Mouse (Mus musculus) liver, embryonic 16.5 days (tissue): ENCODE measurements at regions not wholly inside any gene's neighbourhood (a gene's known extent, or its start where the extent isn't known, plus 50 kb on each side); places are given as distances from the start of the nearest gene placed in this dataset.

Experiments used
- ATAC-seq: fragments of 200-750 bp; cut with Nextera tagmentation; 2 replicates; pipeline ENCODE4 v1.8.0; 2017; ENCODE audit warnings: low read depth, mild to moderate bottlenecking, moderate number of reproducible peaks, moderate library complexity
- H3K27ac ChIP-seq: fragments of 300-500 bp; sonication (generic); 2 replicates; pipeline ENCODE4 v1.5.1; 2014; ENCODE audit warnings: mild to moderate bottlenecking, low read length
- H3K27me3 ChIP-seq: fragments of 300-500 bp; sonication (generic); 2 replicates; pipeline ENCODE4 v1.6.1; 2014; ENCODE audit warnings: low read depth, low read length, mixed read lengths; ENCODE audit not compliant: control insufficient read depth, insufficient read depth
- H3K36me3 ChIP-seq: fragments of 300-500 bp; sonication (generic); 2 replicates; pipeline ENCODE4 v1.6.1; 2014; ENCODE audit warnings: mild to moderate bottlenecking; ENCODE audit not compliant: control insufficient read depth, insufficient read depth
- H3K4me1 ChIP-seq: fragments of 300-500 bp; sonication (generic); 2 replicates; pipeline ENCODE4 v1.6.1; 2014; ENCODE audit warnings: low read depth, low read length, mixed read lengths; ENCODE audit not compliant: control insufficient read depth
- H3K4me2 ChIP-seq: fragments of 300-500 bp; sonication (generic); 2 replicates; pipeline ENCODE4 v1.6.1; 2014; ENCODE audit warnings: low read depth, low read length, mixed read lengths
- H3K4me3 ChIP-seq: fragments of 300-500 bp; sonication (generic); 2 replicates; pipeline ENCODE4 v1.5.1; 2014; ENCODE audit warnings: low read depth, mild to moderate bottlenecking, low read length
- H3K9ac ChIP-seq: fragments of 300-500 bp; sonication (generic); 2 replicates; pipeline ENCODE4 v1.6.1; 2014; ENCODE audit warnings: low read depth, low read length
- H3K9me3 ChIP-seq: fragments of 300-500 bp; sonication (generic); replicated peaks from 2 replicates; pipeline ENCODE4 v1.6.1; 2016; ENCODE audit warnings: low read length; ENCODE audit not compliant: control insufficient read depth
- WGBS: fragments of 180-500 bp; shearing (Covaris S2); extraction: QIAGEN DNeasy Blood & Tissue Kit; methylation state at CpG from one replicate; pipeline ENCODE4 v1.1.7; 2014; ENCODE audit not compliant: insufficient replicate concordance; 5-methylcytosine and 5-hydroxymethylcytosine counted together

DNA sequence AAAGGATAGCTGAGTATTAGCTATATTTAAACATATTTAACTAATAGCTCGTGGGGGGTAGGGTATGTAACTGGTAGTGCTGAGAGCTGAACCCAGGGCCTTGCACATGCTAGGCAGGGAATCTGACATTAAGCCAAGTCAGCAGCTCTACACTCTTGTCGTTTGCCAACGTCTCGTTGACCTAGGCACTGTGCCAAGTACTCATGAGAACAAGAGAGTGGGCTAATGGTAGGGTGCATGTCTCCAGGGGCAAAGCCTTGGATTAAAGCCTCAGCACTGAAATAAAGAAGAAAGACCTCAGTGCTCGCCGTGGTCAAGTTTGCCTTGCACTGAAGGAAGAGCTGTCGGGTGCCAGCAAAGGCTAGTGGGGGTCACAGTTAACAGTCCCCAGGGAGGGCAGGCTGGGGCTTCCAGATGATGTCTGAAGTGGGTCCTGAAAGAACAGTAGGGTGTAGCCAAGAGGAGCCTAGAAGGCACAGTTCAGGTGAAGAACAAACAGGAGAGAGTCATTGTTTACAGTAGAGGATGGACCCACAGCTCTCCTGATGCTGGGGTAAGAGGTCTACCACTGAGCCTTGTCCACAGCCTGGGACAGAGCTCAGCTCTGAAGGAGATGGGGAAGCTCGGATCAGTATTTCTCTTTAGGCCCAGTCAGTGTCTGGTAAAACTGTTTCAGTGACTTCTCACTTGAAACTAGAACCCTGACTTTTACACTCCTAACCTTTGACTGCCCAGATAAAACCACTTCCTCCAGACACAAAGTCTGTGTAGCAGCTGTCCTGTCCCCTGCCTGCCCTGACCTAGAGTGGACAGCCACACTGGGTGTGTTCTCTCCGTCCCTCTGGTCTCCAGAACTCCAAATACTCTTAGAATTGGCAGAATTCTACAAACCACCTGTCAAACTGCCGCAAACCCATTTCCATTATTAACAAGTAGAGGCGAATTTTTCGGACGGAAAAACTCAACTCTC lies 121.7 kb upstream of the Jarid2 start:
- no peaks in the 10 kb centered on the region for H3K36me3 ChIP-seq
- no peaks in the 10 kb centered on the region for H3K9me3 ChIP-seq
- no peaks in the 10 kb centered on the region for H3K27me3 ChIP-seq
- H3K4me1 ChIP-seq: no peaks in the 10 kb centered on the region
- H3K4me2 ChIP-seq: no peak overlapping the region
- no peak overlapping the region for H3K27ac ChIP-seq
- WGBS: 59% methylated on average over 13 of the region's 13 CpGs
- ATAC-seq: no peak
- no peak overlapping the region for H3K4me3 ChIP-seq
- H3K9ac ChIP-seq: no peak overlapping the region

GRCm38 (mm10) chr13:44608286-44608675 lies 121.0 kb upstream of the Jarid2 start:
- no peak for ATAC-seq
- Histone ChIP-seq H3K4me3 (no peak overlapping the region), H3K36me3 (no peaks in the 10 kb centered on the region), H3K9ac (no peak overlapping the region), H3K4me2 (no peak overlapping the region), H3K4me1 (no peaks in the 10 kb centered on the region), H3K27me3 (no peaks in the 10 kb centered on the region), H3K27ac (no peak overlapping the region), H3K9me3 (no peaks in the 10 kb centered on the region)
- WGBS: 58% methylated on average over 3 of the region's 3 CpGs

- WGBS: 71% methylated on average over 11 of the region's 11 CpGs
- H3K27ac ChIP-seq: no peak overlapping the region
These were observed 120.5 kb upstream of the Jarid2 start for GRCm38 (mm10) chr13:44608681-44609335.

GRCm38 (mm10) chr13:44609606-44610005 lies 119.7 kb upstream of the Jarid2 start:
- Histone ChIP-seq H3K4me2 (no peak overlapping the region), H3K27me3 (no peaks in the 10 kb centered on the region), H3K9ac (no peak overlapping the region), H3K27ac (no peak overlapping the region), H3K4me3 (no peak overlapping the region), H3K9me3 (no peaks in the 10 kb centered on the region), H3K4me1 (no peaks in the 10 kb centered on the region), H3K36me3 (no peaks in the 10 kb centered on the region)
- WGBS: 64% methylated on average over 5 of the region's 5 CpGs
- no peak for ATAC-seq

More at GRCm38 (mm10) chr13:44608681-44609335, 120.5 kb upstream of the Jarid2 start:
- no peaks in the 10 kb centered on the region for H3K27me3 ChIP-seq
- no peak for ATAC-seq
- no peaks in the 10 kb centered on the region for H3K9me3 ChIP-seq
- no peak overlapping the region for H3K4me3 ChIP-seq
- no peak overlapping the region for H3K9ac ChIP-seq
- no peaks in the 10 kb centered on the region for H3K4me1 ChIP-seq
- H3K36me3 ChIP-seq: no peaks in the 10 kb centered on the region
- no peak overlapping the region for H3K4me2 ChIP-seq

DNA sequence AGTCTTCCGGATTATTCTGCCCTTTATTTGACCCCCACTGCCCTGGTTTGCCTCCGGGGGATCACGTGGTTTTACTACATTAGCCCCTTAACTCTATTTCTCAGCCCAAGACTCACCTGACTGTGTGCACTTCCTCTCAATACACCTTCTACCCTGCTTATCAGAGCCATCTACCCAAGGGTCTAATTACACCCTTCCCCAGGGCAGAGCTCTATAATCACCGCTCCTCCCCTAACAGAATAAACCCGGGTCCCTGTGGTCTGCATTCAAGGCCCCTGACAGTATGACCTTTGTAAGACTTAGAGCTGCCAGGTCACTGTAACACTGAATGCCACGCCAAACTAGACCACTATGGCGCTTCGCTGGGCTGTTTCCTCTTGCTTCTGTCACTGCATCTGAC lies 113.6 kb upstream of the Jarid2 start:
- H3K36me3 ChIP-seq: no peaks in the 10 kb centered on the region
- ATAC-seq: no peak

DNA sequence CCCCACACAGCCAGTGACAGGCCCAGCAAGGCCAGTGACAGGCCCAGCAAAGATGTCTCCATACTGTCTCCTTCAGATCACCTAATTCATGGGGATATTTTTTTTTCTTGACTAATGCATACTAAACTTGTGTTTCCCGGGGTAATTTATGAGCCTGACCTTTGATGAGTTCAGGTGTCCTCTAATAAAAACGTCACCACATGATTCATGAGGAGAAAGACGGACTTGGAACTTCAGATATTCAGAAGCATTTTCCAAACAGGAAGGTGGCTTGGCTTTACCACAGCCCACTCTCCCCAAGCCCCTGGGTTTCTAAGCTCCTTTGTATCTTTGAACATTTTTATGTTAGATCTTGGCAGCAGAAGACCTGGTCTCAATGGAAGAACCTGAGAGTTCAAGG lies 110.9 kb upstream of the Jarid2 start:
- ATAC-seq: no peak
- H3K4me2 ChIP-seq: no peak overlapping the region
- H3K36me3 ChIP-seq: no peaks in the 10 kb centered on the region
- H3K27me3 ChIP-seq: no peaks in the 10 kb centered on the region
- 67% methylated on average over 3 of the region's 3 CpGs for WGBS
- H3K4me1 ChIP-seq: no peaks in the 10 kb centered on the region
- no peaks in the 10 kb centered on the region for H3K9me3 ChIP-seq
- no peak overlapping the region for H3K4me3 ChIP-seq
- no peak overlapping the region for H3K27ac ChIP-seq
- H3K9ac ChIP-seq: no peak overlapping the region

More for the DNA sequence above, 113.6 kb upstream of the Jarid2 start:
- Histone ChIP-seq H3K4me3 (no peak overlapping the region), H3K27me3 (no peaks in the 10 kb centered on the region), H3K4me1 (no peaks in the 10 kb centered on the region), H3K9ac (no peak overlapping the region), H3K9me3 (no peaks in the 10 kb centered on the region), H3K27ac (no peak overlapping the region), H3K4me2 (no peak overlapping the region)
- WGBS: 69% methylated on average over 8 of the region's 8 CpGs

GRCm38 (mm10) chr13:44622661-44623355 lies 106.5 kb upstream of the Jarid2 start:
- Histone ChIP-seq H3K27me3 (no peaks in the 10 kb centered on the region), H3K27ac (no peak overlapping the region), H3K4me2 (no peak overlapping the region), H3K4me3 (no peak overlapping the region), H3K36me3 (no peaks in the 10 kb centered on the region), H3K9ac (no peak overlapping the region), H3K4me1 (no peaks in the 10 kb centered on the region; the same call in 1 of the 2 replicates), H3K9me3 (no peaks in the 10 kb centered on the region)
- WGBS: 50% methylated on average over 12 of the region's 12 CpGs
- ATAC-seq: no peak

DNA sequence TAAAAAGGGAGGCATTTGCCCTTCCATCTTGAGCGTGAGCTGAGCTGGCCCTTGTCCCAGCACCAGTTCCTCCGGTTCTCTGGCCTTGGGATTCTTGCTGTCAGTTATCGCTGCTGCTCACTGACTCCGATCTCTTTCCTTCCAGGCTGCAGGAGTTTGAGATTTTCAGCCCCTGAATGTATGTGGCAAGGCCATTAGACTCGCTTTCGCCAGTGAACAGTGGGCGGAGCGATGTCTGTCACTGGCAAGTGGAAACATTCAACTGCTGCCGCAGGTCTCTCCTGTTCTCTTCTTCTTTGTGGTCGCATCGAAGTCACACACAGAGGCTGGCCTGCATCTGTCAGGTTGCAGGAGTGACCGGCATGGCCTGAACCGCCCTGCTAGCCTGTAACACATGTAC lies 104.6 kb upstream of the Jarid2 start:
- H3K4me2 ChIP-seq: no peak overlapping the region
- no peaks in the 10 kb centered on the region; the same call in 1 of the 2 replicates for H3K4me1 ChIP-seq
- H3K9ac ChIP-seq: no peak overlapping the region
- no peaks in the 10 kb centered on the region for H3K9me3 ChIP-seq
- WGBS: 63% methylated on average over 13 of the region's 13 CpGs
- ATAC-seq: no peak
- H3K36me3 ChIP-seq: no peaks in the 10 kb centered on the region
- H3K4me3 ChIP-seq: no peak overlapping the region
- H3K27ac ChIP-seq: no peak overlapping the region
- no peaks in the 10 kb centered on the region for H3K27me3 ChIP-seq
